Mouse (Mus musculus) heart, postnatal 25 days (tissue): Measurements from ENCODE around the gene RPS10-NUDT3. TPM values are rescaled to one million over a fixed set of nuclear protein-coding genes. Genes with fewer than 3 reads are reported as not detected.

Source experiments
- DNase-seq: peaks from one replicate; pipeline ENCODE4 v3.0.0; 2022; ENCODE audit warnings: low spot score
- intact Hi-C: fragments of 180-260 bp; cut with DNase I; formaldehyde crosslinking; loops from one replicate; pipeline ENCODE4 v1.15.1; 2025
- total RNA-seq, 2 experiments: library from RNA; stranded (reverse); gene quantifications; 2 replicates each; pipeline ENCODE4 v1.2.3; 2021

RPS10-NUDT3 gene
- total RNA-seq, 2 experiments from 2014 or later: 0.94 TPM; not detected in 1

DNA sequence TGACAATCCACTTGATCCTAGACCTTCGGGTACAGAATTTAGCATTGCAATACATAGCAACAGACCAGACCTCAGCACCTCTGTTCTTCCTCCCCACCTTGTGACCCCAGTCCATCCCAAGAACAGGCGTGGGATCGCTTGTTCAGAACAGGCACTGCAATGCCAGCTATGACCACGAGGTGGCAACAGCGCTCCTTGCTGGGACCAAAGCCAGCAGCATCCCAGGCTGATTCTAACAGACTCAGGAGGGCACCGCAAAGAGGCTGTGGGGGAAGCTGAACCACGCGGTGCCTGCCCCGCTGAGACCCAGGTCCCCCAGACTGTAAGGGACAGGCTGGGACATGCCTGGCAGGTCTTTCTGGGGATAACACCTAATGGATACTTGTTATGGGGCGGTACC lies 100.3 kb downstream of the RPS10-NUDT3 start:
- peak; percentile 66 for DNase-seq
- intact Hi-C loops: loop anchor here (1.0 to 2.0 kb wide), 3 partner anchors 31 to 226 kb away; partner anchors contain the start of gene AI413582

DNA sequence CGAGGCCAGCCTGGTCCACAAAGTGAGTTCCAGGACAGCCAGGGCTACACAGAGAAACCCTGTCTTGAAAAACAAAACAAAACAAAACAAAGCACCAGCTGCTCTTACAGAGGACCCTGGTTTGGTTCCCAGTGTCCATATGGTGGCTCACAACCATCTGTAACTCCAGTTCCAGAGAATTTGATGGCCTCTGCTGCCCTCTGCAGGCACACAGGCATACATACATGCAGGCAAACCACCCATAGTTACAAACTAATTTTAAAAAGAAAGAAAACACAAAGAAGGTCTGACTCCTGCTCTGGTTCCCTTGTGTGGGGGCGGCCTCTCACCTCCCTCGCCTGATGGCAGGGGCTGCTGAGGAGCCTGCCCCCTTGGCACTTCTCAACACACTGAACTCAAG lies 101.7 kb downstream of the RPS10-NUDT3 start:
- intact Hi-C loops: no loop called here
- no peak for DNase-seq

DNA sequence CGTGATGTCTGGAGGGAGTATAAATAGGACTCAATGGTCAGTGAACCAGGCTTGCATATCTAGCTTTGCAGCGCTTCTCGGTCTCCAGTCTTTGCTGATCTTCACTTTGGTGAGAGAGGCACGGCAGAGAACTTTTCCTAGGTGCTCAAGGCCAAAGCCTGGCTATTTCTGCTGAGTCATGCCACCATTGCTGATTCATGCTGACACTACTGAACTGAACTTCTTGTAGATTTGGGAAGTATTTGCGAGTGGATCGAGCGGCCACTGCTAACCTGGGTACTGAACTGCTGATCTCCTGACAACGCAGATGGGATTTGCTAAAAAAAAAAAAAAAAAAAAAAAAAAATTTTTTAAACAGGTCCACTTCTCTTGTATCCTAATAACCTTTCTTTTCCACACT lies 102.9 kb downstream of the RPS10-NUDT3 start:
- no peak for DNase-seq
- intact Hi-C loops: no loop called here

Other genes starting within 250 kb of the RPS10-NUDT3 start
- gene Grm4, start 113.8 kb downstream of the RPS10-NUDT3 start, total RNA-seq: under 1 TPM; 0.11 to 0.44 TPM
- 10 to 100 TPM; 35.2 to 42.0 TPM for gene Hmga1, start 78.7 kb downstream of the RPS10-NUDT3 start, total RNA-seq
- 1 to 10 TPM; 7.3 to 7.7 TPM for gene AI413582, start 69.5 kb downstream of the RPS10-NUDT3 start, total RNA-seq
- gene Nudt3, start 11.7 kb downstream of the RPS10-NUDT3 start, total RNA-seq: 100 to 1,000 TPM; 343 TPM
- 100 to 1,000 TPM; 476 to 516 TPM for gene Rps10, start 1.4 kb upstream of the RPS10-NUDT3 start, total RNA-seq
- under 1 TPM; 0.25 to 0.62 TPM for gene Pacsin1, start 20.3 kb upstream of the RPS10-NUDT3 start, total RNA-seq
- gene Spdef, start 93.7 kb upstream of the RPS10-NUDT3 start, total RNA-seq: not detected
- 100 to 1,000 TPM; 133 to 137 TPM for gene D17Wsu92e, start 185.4 kb upstream of the RPS10-NUDT3 start, total RNA-seq
- gene Snrpc, start 202.9 kb upstream of the RPS10-NUDT3 start, total RNA-seq: 10 to 100 TPM; 59.9 to 60.7 TPM
- gene Uhrf1bp1, start 221.2 kb upstream of the RPS10-NUDT3 start, total RNA-seq: 10 to 100 TPM; 14.0 to 14.8 TPM